Mouse (Mus musculus) kidney, embryonic 14.5 days (tissue): ENCODE measurements around the gene Cpsf6. TPM values are rescaled to one million over a fixed set of nuclear protein-coding genes. Genes with fewer than 3 reads are reported as not detected.

Experiments used
- ATAC-seq: fragments of 200-750 bp; cut with Nextera tagmentation; 2 replicates; pipeline ENCODE4 v1.8.0; 2017; ENCODE audit warnings: moderate number of reproducible peaks, mild to moderate bottlenecking, moderate TSS enrichment, moderate library complexity; ENCODE audit not compliant: low FRiP score, low TSS enrichment
- H3K27ac ChIP-seq: fragments of 300-500 bp; sonication (generic); 2 replicates; pipeline ENCODE4 v1.5.1; 2014; ENCODE audit warnings: low read depth, mild to moderate bottlenecking, low read length, moderate library complexity, mixed read lengths
- H3K27me3 ChIP-seq: fragments of 300-500 bp; sonication (generic); 2 replicates; pipeline ENCODE4 v1.6.1; 2014; ENCODE audit warnings: mild to moderate bottlenecking, low read length; ENCODE audit not compliant: control insufficient read depth, insufficient read depth
- H3K36me3 ChIP-seq: fragments of 300-500 bp; sonication (generic); 2 replicates; pipeline ENCODE4 v1.6.1; 2014; ENCODE audit warnings: low read length, mixed read lengths; ENCODE audit not compliant: control insufficient read depth, insufficient read depth
- H3K4me1 ChIP-seq: fragments of 300-500 bp; sonication (generic); 2 replicates; pipeline ENCODE4 v1.6.1; 2014; ENCODE audit warnings: low read length, mixed read lengths; ENCODE audit not compliant: control insufficient read depth, insufficient read depth
- H3K4me2 ChIP-seq: fragments of 300-500 bp; sonication (generic); replicated peaks from 2 replicates; pipeline ENCODE4 v1.6.1; 2014; ENCODE audit warnings: low read depth, mild to moderate bottlenecking, low read length
- H3K4me3 ChIP-seq: fragments of 300-500 bp; sonication (generic); 2 replicates; pipeline ENCODE4 v1.5.1; 2014; ENCODE audit warnings: mild to moderate bottlenecking, low read length
- H3K9ac ChIP-seq: fragments of 300-500 bp; sonication (generic); 2 replicates; pipeline ENCODE4 v1.6.1; 2014; ENCODE audit warnings: low read depth, mild to moderate bottlenecking, low read length, moderate library complexity
- H3K9me3 ChIP-seq: fragments of 300-500 bp; sonication (generic); 2 replicates; pipeline ENCODE4 v1.6.1; 2016; ENCODE audit warnings: low read length; ENCODE audit not compliant: control insufficient read depth
- WGBS: fragments of 180-500 bp; shearing (Covaris S2); extraction: QIAGEN DNeasy Blood & Tissue Kit; methylation state at CpG from one replicate; pipeline ENCODE4 v1.1.7; 2014; 5-methylcytosine and 5-hydroxymethylcytosine counted together
- polyA plus RNA-seq: library from polyadenylated mRNA; unstranded; fragments of >200 nt; fragmentation: Nextera tagmentation; extraction: Ambion mirVana; gene quantifications from 2 replicates; pipeline ENCODE4 v1.2.1, GENCODE M21; 2014

Gene Cpsf6
- polyA plus RNA-seq, 1 experiment from 2014 or later: 208 TPM

- Histone ChIP-seq H3K36me3 (no peaks in the 10 kb centered on the region), H3K9me3 (no peaks in the 10 kb centered on the region), H3K4me3 (no peak overlapping the region), H3K27me3 (0 out of 2 replicates have a peak, but pooled peaks cover 2% of the 10 kb centered on the region), H3K9ac (no peak overlapping the region), H3K27ac (no peak overlapping the region), H3K4me2 (no peak overlapping the region), H3K4me1 (0 out of 2 replicates have a peak, but pooled peaks cover 6% of the 10 kb centered on the region)
- ATAC-seq: no peak
- 85% methylated on average over 7 of the region's 7 CpGs for WGBS
Measured at GRCm38 (mm10) chr10:117421283-117422107, 41.7 kb upstream of the Cpsf6 start.

GRCm38 (mm10) chr10:117420502-117421282 lies 40.9 kb upstream of the Cpsf6 start:
- no peaks in the 10 kb centered on the region for H3K9me3 ChIP-seq
- H3K9ac ChIP-seq: no peak overlapping the region
- H3K4me2 ChIP-seq: no peak overlapping the region
- no peak overlapping the region for H3K27ac ChIP-seq
- H3K27me3 ChIP-seq: 0 out of 2 replicates have a peak, but pooled peaks cover 2% of the 10 kb centered on the region
- H3K4me1 ChIP-seq: 0 out of 2 replicates have a peak, but pooled peaks cover 6% of the 10 kb centered on the region
- H3K4me3 ChIP-seq: no peak overlapping the region
- 82% methylated on average over 9 of the region's 9 CpGs for WGBS
- no peak for ATAC-seq
- H3K36me3 ChIP-seq: no peaks in the 10 kb centered on the region

- Histone ChIP-seq H3K4me2 (no peak overlapping the region), H3K27me3 (0 out of 2 replicates have a peak, but pooled peaks cover 2% of the 10 kb centered on the region), H3K27ac (no peak overlapping the region), H3K4me3 (no peak overlapping the region), H3K36me3 (no peaks in the 10 kb centered on the region), H3K9ac (no peak overlapping the region), H3K9me3 (no peaks in the 10 kb centered on the region), H3K4me1 (0 out of 2 replicates have a peak, but pooled peaks cover 6% of the 10 kb centered on the region)
- no peak for ATAC-seq
- WGBS: 81% methylated on average over 8 of the region's 8 CpGs
Measured at GRCm38 (mm10) chr10:117419577-117420290, 39.9 kb upstream of the Cpsf6 start.

DNA sequence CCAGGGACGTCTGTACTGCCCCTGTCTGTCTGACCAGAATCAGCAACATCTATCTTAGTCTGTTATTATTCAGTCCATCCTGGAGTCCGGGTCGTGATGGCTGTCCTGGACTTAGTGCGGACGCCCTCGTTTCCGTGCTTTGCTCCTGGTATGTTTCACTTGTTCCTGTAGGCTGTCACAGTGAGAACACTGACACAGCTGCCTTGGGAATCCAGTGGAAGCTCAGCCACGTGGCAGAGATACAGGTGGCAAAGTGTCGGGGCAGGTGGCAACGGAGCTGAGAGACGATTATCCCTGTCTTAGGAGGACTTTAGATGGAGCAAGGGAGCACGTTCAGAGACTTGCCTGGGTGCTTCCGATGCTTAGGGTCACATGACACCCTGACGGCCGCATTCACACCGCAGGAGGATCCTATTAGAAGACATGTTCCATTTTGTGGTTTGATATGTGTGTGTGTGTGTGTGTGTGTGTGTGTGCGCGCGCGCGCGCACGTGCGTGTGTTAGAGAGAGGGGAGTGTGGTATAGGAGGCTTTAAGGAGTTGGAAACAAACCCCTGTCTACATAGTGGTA lies 38.9 kb upstream of the Cpsf6 start:
- H3K4me2 ChIP-seq: peak overlapping the region; percentile 55
- no peak overlapping the region for H3K27ac ChIP-seq
- no peaks in the 10 kb centered on the region for H3K36me3 ChIP-seq
- peak; percentile 26; the same call in 1 of the 2 replicates for ATAC-seq
- H3K4me1 ChIP-seq: 0 out of 2 replicates have a peak, but pooled peaks cover 6% of the 10 kb centered on the region
- peak overlapping the region; percentile 25; the same call in 1 of the 2 replicates for H3K4me3 ChIP-seq
- H3K9ac ChIP-seq: no peak overlapping the region
- 46% methylated on average over 24 of the region's 24 CpGs for WGBS
- H3K27me3 ChIP-seq: 0 out of 2 replicates have a peak, but pooled peaks cover 2% of the 10 kb centered on the region
- H3K9me3 ChIP-seq: no peaks in the 10 kb centered on the region

DNA sequence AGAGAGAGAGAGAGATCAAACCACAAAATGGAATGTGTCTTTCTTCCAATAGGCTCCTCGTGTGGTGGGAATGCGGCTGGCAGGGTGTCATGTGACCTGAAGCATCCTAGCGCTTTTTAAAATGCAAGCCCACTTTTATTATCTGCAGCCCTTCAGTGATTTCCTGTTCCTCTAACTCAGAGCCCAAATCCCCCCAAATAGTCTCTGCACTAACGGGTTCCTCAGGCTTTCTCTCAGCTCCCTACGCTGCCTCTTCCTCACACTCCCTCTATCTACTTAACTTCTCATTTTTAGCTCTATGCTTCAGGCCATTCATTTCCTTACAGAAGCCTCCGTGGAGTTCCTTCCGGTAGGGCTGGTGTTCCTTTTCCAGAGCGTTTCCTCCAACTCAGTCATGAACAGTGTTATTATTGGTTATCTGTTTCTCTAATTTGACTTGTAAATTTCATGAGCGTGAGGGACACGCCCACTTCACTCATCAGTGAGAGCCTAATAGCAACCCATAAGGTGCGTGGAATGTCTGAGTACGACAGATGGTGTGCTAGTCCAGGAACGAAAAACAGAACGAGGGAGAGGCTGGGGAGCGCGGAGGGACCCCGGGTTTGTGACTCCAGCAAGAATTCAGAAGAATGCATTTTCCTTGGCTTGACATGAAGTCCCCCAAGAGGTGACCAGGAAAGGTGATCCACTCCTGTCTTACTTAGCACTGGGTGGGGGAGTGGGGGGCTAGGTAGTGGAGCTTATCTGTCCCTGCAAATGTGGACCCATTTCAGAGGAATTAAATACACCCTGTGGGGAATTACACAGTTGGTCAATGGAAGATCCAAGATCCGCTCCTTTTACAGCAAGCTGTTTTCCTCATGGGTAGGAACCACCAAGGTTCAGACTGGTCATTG lies 38.2 kb upstream of the Cpsf6 start:
- peak overlapping the region; percentile 55 for H3K4me2 ChIP-seq
- no peaks in the 10 kb centered on the region for H3K36me3 ChIP-seq
- H3K9me3 ChIP-seq: no peaks in the 10 kb centered on the region
- ATAC-seq: peak; percentile 24; the same call in 1 of the 2 replicates
- 0 out of 2 replicates have a peak, but pooled peaks cover 6% of the 10 kb centered on the region for H3K4me1 ChIP-seq
- H3K27me3 ChIP-seq: 0 out of 2 replicates have a peak, but pooled peaks cover 2% of the 10 kb centered on the region
- 15% methylated on average over 18 of the region's 18 CpGs for WGBS
- peak overlapping the region; percentile 25 for H3K4me3 ChIP-seq
- no peak overlapping the region for H3K9ac ChIP-seq
- H3K27ac ChIP-seq: no peak overlapping the region

DNA sequence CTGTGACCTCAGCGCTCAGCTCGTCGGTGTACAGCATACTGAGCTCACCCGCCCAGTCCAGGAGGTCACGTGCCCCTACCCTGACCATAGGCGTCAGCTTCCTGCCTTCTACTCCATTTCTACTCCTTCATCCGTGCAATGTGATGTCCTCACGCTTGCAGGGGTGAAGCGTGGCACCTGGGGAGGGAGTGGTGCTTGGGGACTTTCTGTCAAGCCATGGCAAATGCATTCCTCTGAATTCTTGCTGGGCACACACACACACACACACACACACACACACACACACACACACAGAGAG lies 37.6 kb upstream of the Cpsf6 start:
- H3K4me1 ChIP-seq: 0 out of 2 replicates have a peak, but pooled peaks cover 6% of the 10 kb centered on the region
- peak; percentile 65 for ATAC-seq
- WGBS: 42% methylated on average over 9 of the region's 9 CpGs
- no peak overlapping the region for H3K27ac ChIP-seq
- H3K9ac ChIP-seq: no peak overlapping the region
- H3K4me3 ChIP-seq: peak overlapping the region; percentile 25
- no peaks in the 10 kb centered on the region for H3K9me3 ChIP-seq
- 0 out of 2 replicates have a peak, but pooled peaks cover 2% of the 10 kb centered on the region for H3K27me3 ChIP-seq
- peak overlapping the region; percentile 55 for H3K4me2 ChIP-seq
- no peaks in the 10 kb centered on the region for H3K36me3 ChIP-seq

- Histone ChIP-seq H3K9ac (no peak overlapping the region), H3K4me3 (peak overlapping the region; percentile 25)
- 86% methylated on average over 16 of the region's 16 CpGs for WGBS
Measured at GRCm38 (mm10) chr10:117416636-117417469, 37.0 kb upstream of the Cpsf6 start.

More at GRCm38 (mm10) chr10:117416636-117417469, 37.0 kb upstream of the Cpsf6 start:
- Histone ChIP-seq H3K9me3 (no peaks in the 10 kb centered on the region), H3K27ac (no peak overlapping the region), H3K27me3 (0 out of 2 replicates have a peak, but pooled peaks cover 2% of the 10 kb centered on the region), H3K36me3 (no peaks in the 10 kb centered on the region), H3K4me1 (0 out of 2 replicates have a peak, but pooled peaks cover 8% of the 10 kb centered on the region), H3K4me2 (peak overlapping the region; percentile 55)
- 0 out of 2 replicates have a peak, but pooled peaks have one; percentile 14 for ATAC-seq
